Mouse (Mus musculus) testis, adult 2 months (tissue): Measurements from ENCODE around the gene Gata3. TPM values are rescaled to one million over a fixed set of nuclear protein-coding genes. Genes with fewer than 3 reads are reported as not detected.

Source experiments
- H3K27ac ChIP-seq: fragments of 200-500 bp; 2 replicates; pipeline ENCODE4 v1.5.1; 2012; ENCODE audit warnings: low read depth, low read length; ENCODE audit not compliant: control insufficient read depth, insufficient read depth
- H3K27me3 ChIP-seq: fragments of 200-500 bp; 2 replicates; pipeline ENCODE4 v1.6.1; 2012; ENCODE audit warnings: mild to moderate bottlenecking, low read length, moderate library complexity; ENCODE audit not compliant: control insufficient read depth, insufficient read depth
- H3K36me3 ChIP-seq: fragments of 200-500 bp; 2 replicates; pipeline ENCODE4 v1.6.1; 2012; ENCODE audit warnings: mild to moderate bottlenecking, low read length; ENCODE audit not compliant: control insufficient read depth, insufficient read depth
- H3K4me1 ChIP-seq: fragments of 200-500 bp; 2 replicates; pipeline ENCODE4 v1.6.1; 2012; ENCODE audit warnings: low read length; ENCODE audit not compliant: control insufficient read depth, insufficient read depth
- H3K4me3 ChIP-seq: fragments of 200-500 bp; 2 replicates; pipeline ENCODE4 v1.5.1; 2012; ENCODE audit warnings: low read depth, mild to moderate bottlenecking, low read length, moderate library complexity, mixed read lengths; ENCODE audit not compliant: control insufficient read depth
- CTCF ChIP-seq: fragments of 200-500 bp; IDR thresholded peaks from 2 replicates; pipeline ENCODE4 v1.5.1; 2012; ENCODE audit warnings: low read depth, mild to moderate bottlenecking, inconsistent platforms, low read length, moderate library complexity; ENCODE audit not compliant: control insufficient read depth, insufficient read depth, insufficient replicate concordance
- POLR2A ChIP-seq: fragments of 200-500 bp; IDR thresholded peaks from 2 replicates; pipeline ENCODE4 v1.6.1; 2012; ENCODE audit warnings: low read depth, mild to moderate bottlenecking, inconsistent platforms, low read length, moderate library complexity; ENCODE audit not compliant: control insufficient read depth
- polyA plus RNA-seq: library from polyadenylated mRNA; depleted of rRNA; stranded (reverse); fragments of >200 nt; gene quantifications from 2 replicates; pipeline ENCODE4 v1.2.3, GENCODE M21; 2012

The Gata3 gene
- polyA plus RNA-seq, 1 experiment: 1.0 TPM

- Histone ChIP-seq H3K27me3 (no peaks in the 10 kb centered on the region), H3K27ac (no peak overlapping the region), H3K36me3 (no peaks in the 10 kb centered on the region), H3K4me3 (no peak overlapping the region), H3K4me1 (no peaks in the 10 kb centered on the region; the same call in 1 of the 2 replicates)
- TF ChIP-seq POLR2A (no peak), CTCF (no peak)
These were observed 16.2 kb upstream of the Gata3 start for GRCm38 (mm10) chr2:9905995-9906394.

- no peaks in the 10 kb centered on the region for H3K36me3 ChIP-seq
- H3K4me1 ChIP-seq: no peaks in the 10 kb centered on the region; the same call in 1 of the 2 replicates
- H3K4me3 ChIP-seq: no peak overlapping the region
- no peak overlapping the region for H3K27ac ChIP-seq
- H3K27me3 ChIP-seq: no peaks in the 10 kb centered on the region
- no peak for TF ChIP-seq POLR2A
- TF ChIP-seq CTCF: no peak
These were observed 14.2 kb upstream of the Gata3 start for GRCm38 (mm10) chr2:9903854-9904560.

- no peaks in the 10 kb centered on the region for H3K27me3 ChIP-seq
- TF ChIP-seq CTCF (no peak), POLR2A (no peak)
These were observed 8.0 kb upstream of the Gata3 start for GRCm38 (mm10) chr2:9897846-9898245.

GRCm38 (mm10) chr2:9896097-9896770 lies 6.4 kb upstream of the Gata3 start:
- no peak for TF ChIP-seq POLR2A
- no peak for TF ChIP-seq CTCF
- peaks cover 8% of the 10 kb centered on the region for H3K4me1 ChIP-seq
- H3K27ac ChIP-seq: no peak overlapping the region
- H3K4me3 ChIP-seq: no peak overlapping the region; the same call in 1 of the 2 replicates
- no peaks in the 10 kb centered on the region for H3K36me3 ChIP-seq
- H3K27me3 ChIP-seq: no peaks in the 10 kb centered on the region

More at GRCm38 (mm10) chr2:9897846-9898245, 8.0 kb upstream of the Gata3 start:
- H3K4me1 ChIP-seq: peaks cover 8% of the 10 kb centered on the region
- H3K4me3 ChIP-seq: no peak overlapping the region
- no peak overlapping the region for H3K27ac ChIP-seq
- no peaks in the 10 kb centered on the region for H3K36me3 ChIP-seq

- no peak overlapping the region for H3K27ac ChIP-seq
- H3K36me3 ChIP-seq: no peaks in the 10 kb centered on the region
- H3K27me3 ChIP-seq: no peaks in the 10 kb centered on the region; the same call in 1 of the 2 replicates
- H3K4me1 ChIP-seq: peaks cover 8% of the 10 kb centered on the region
- no peak overlapping the region for H3K4me3 ChIP-seq
- TF ChIP-seq POLR2A (no peak), CTCF (no peak)
These were observed 5.2 kb upstream of the Gata3 start for GRCm38 (mm10) chr2:9894836-9895593.

- Histone ChIP-seq H3K4me1 (peaks cover 17% of the 10 kb centered on the region), H3K27ac (no peak overlapping the region), H3K27me3 (peaks cover 2% of the 10 kb centered on the region), H3K4me3 (no peak overlapping the region), H3K36me3 (no peaks in the 10 kb centered on the region)
- TF ChIP-seq POLR2A: no peak
- TF ChIP-seq CTCF: no peak
These were observed 3.6 kb upstream of the Gata3 start for GRCm38 (mm10) chr2:9893272-9893953.
